Mouse (Mus musculus): ENCODE measurements around the gene Lrig1. TPM values are rescaled to one million over a fixed set of nuclear protein-coding genes. Genes with fewer than 3 reads are reported as not detected.

The Lrig1 gene
- 37.6 TPM for total RNA-seq (2023)

DNA sequence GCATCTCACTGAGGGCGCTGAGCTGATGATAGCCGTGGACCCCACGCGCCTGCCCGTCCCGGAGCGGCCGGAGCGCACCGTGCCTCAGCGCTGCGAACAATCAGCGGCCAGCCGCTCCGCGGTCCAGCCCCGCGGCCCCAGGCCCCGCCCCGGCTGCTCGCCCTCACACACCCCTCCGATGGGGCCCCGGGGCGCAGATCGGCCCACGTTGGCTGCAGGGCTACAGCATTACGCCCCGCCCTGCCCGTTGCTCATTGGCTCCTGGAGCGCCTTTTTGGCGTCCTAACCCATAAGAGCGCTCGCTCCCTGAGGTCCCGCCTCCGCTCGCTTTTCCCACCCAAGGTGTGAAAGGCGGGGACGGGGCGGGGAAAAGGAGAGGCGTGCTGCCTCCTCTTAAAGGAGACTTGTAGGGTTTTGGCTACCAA, at the start of gene Lrig1:
TSS of gene Lrig1 (minus strand) at position 92 of the 425 bp plus-strand sequence.

Other genes starting within 250 kb of the Lrig1 start
- gene Slc25a26, start 199.8 kb downstream of the Lrig1 start, total RNA-seq (2023) = 16.8 TPM

Measured in CD4-positive naive resting alpha-beta T cell, adult 57 days (primary cell).